Mouse (Mus musculus): Measurements from ENCODE around the gene Txnrd2.

- TF ChIP-seq POLR2A (IDR thresholded peaks at IDR 0.05; ENCODE audit: insufficient read depth, low read depth, low read length): no peak
- TF ChIP-seq CTCF (IDR thresholded peaks at IDR 0.05; ENCODE audit: insufficient read depth, low read depth, low read length): no peak
Observed at GRCm38 (mm10) chr16:18379338-18380001, 46.7 kb upstream of the Txnrd2 start.

Measured in olfactory bulb, adult 2 months (tissue).